Mouse (Mus musculus): ENCODE data around the gene Zfp821. TPM values are rescaled to one million over a fixed set of nuclear protein-coding genes. Genes with fewer than 3 reads are reported as not detected.

The Zfp821 gene
- 28.1 and 31.6 TPM in 2 replicates for polyA plus RNA-seq (2015; fragmentation: Nextera tagmentation; extraction: Ambion mirVana)

GRCm38 (mm10) chr8:109705320-109706075 lies at the start of gene Zfp821:
Zfp821 (plus strand) TSS chr8:109705546.
- H3K4me3 ChIP-seq (replicated peaks) = peak within 1 kb of the TSS; percentile 73
- H3K27ac ChIP-seq = peak within 1 kb of the TSS; percentile 93
- under 1% methylated on average over 79 of the region's 100 CpGs for WGBS
- H3K27me3 ChIP-seq = peaks cover 4% of the 10 kb centered on the region; the same call in 1 of the 2 replicates
- H3K9me3 ChIP-seq (replicated peaks) = no peaks in the 10 kb centered on the region
- ATAC-seq (replicated peaks; ENCODE audit: low FRiP score) = peak; percentile 92
- peak within 1 kb of the TSS; percentile 91 for H3K4me2 ChIP-seq
- H3K9ac ChIP-seq = peak within 1 kb of the TSS; percentile 93
- peaks cover 25% of the 10 kb centered on the region for H3K4me1 ChIP-seq
- peaks cover 30% of the 10 kb centered on the region for H3K36me3 ChIP-seq

GRCm38 (mm10) chr8:109656860-109657259 lies 48.5 kb upstream of the Zfp821 start:
- ATAC-seq (replicated peaks; ENCODE audit: low FRiP score) = no peak
- Histone ChIP-seq H3K4me2 (no peak overlapping the region), H3K4me3 (replicated peaks) (no peak overlapping the region), H3K9ac (no peak overlapping the region), H3K9me3 (replicated peaks) (no peaks in the 10 kb centered on the region), H3K4me1 (no peaks in the 10 kb centered on the region), H3K27me3 (no peaks in the 10 kb centered on the region), H3K27ac (no peak overlapping the region), H3K36me3 (no peaks in the 10 kb centered on the region)
- 84% methylated on average over 3 of the region's 3 CpGs for WGBS

GRCm38 (mm10) chr8:109662328-109662727 lies 43.0 kb upstream of the Zfp821 start:
- Histone ChIP-seq H3K4me3 (replicated peaks) (no peak overlapping the region), H3K36me3 (peaks cover 11% of the 10 kb centered on the region), H3K9me3 (replicated peaks) (no peaks in the 10 kb centered on the region), H3K27me3 (no peaks in the 10 kb centered on the region), H3K27ac (no peak overlapping the region), H3K9ac (no peak overlapping the region), H3K4me2 (no peak overlapping the region), H3K4me1 (no peaks in the 10 kb centered on the region)
- ATAC-seq (replicated peaks; ENCODE audit: low FRiP score) = no peak
- 79% methylated on average over 3 of the region's 3 CpGs for WGBS

DNA sequence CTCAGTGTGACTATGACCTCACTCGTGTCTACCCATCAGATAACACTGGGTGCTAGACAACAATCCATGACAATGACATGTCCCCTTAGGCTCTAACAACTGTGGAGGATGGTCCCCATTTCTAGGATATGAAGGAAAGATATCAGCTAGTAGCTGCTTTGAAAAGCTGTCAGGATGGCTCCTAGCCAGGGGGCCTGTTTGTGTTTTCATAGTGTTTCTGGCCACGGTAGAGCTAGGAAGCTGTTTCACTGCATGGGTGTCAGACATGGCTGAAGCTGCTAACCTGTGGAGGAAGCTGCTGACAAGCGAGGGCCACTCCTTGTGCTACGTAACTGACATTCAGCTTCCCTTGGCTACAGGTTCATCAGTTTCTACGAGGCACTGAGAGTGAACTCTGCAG lies 38.7 kb upstream of the Zfp821 start:
- no peaks in the 10 kb centered on the region for H3K27me3 ChIP-seq
- H3K4me1 ChIP-seq = no peaks in the 10 kb centered on the region
- peaks cover 49% of the 10 kb centered on the region for H3K36me3 ChIP-seq
- H3K9me3 ChIP-seq (replicated peaks) = no peaks in the 10 kb centered on the region
- 85% methylated on average over 5 of the region's 5 CpGs for WGBS
- no peak overlapping the region for H3K4me3 ChIP-seq (replicated peaks)
- ATAC-seq (replicated peaks; ENCODE audit: low FRiP score) = no peak
- H3K4me2 ChIP-seq = no peak overlapping the region
- no peak overlapping the region for H3K27ac ChIP-seq
- no peak overlapping the region for H3K9ac ChIP-seq

DNA sequence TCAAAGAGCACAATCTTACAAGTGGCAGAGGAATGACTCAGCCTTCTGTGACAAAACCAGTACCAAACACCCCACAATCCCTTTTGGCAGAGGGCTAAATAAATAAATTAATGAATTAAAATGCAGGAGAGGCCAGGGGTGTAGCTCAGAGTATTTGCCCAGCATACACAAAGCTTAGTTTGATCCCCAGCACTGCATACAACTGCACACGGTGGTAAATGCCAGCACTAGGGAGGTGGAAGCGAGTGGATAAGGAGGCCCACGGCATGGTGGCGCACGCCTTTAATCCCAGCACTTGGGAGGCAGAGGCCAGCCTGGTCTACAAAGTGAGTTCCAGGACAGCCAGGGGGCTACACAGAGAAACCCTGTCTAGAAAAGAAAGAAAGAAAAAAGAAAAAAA lies 32.7 kb upstream of the Zfp821 start:
- H3K27me3 ChIP-seq = no peaks in the 10 kb centered on the region
- H3K27ac ChIP-seq = no peak overlapping the region
- H3K4me3 ChIP-seq (replicated peaks) = no peak overlapping the region
- no peak for ATAC-seq (replicated peaks; ENCODE audit: low FRiP score)
- H3K9ac ChIP-seq = no peak overlapping the region
- H3K4me1 ChIP-seq = no peaks in the 10 kb centered on the region
- no peak overlapping the region for H3K4me2 ChIP-seq
- H3K9me3 ChIP-seq (replicated peaks) = no peaks in the 10 kb centered on the region
- H3K36me3 ChIP-seq = peaks cover 95% of the 10 kb centered on the region
- WGBS = 98% methylated on average over 5 of the region's 5 CpGs

GRCm38 (mm10) chr8:109673596-109673995 lies 31.8 kb upstream of the Zfp821 start:
- Histone ChIP-seq H3K9me3 (replicated peaks) (no peaks in the 10 kb centered on the region), H3K27me3 (no peaks in the 10 kb centered on the region), H3K36me3 (peaks cover 96% of the 10 kb centered on the region), H3K9ac (no peak overlapping the region), H3K4me1 (no peaks in the 10 kb centered on the region), H3K4me2 (no peak overlapping the region), H3K4me3 (replicated peaks) (no peak overlapping the region), H3K27ac (no peak overlapping the region)
- 88% methylated on average over 2 of the region's 2 CpGs for WGBS
- no peak for ATAC-seq (replicated peaks; ENCODE audit: low FRiP score)

DNA sequence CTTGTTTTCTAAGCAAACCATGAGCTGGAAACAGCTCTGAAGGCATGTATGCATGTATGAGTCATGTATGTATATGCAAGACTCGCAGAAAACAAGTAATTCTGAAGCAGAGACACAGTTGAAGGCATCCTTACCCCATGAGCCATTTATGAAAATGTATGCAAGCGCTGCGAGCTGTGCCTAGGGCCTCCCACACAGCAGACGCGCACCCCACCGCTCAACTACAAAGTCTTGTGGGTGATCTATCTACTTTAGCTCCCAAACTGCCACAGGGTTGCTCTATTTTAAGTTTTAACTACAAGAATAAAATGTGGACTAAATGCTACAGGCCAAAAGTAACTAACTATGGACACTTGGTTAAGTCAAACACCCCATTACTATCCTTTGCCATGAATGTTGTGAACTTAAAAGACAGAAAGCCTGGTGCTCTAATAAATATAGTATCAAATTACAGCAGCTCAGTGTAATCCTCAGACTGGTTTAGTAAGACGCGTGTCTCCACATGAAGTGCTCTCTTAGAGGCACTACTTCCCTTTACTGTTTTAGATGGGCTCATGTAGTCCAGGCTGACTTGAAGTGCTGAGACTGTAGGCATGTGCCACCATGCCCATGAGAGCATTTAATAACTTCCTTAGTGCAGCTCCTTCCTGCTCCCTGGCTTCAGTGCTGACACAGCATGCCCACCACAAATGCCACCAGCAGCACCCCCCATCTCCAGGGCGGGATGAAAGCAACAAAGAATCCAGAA lies 29.3 kb upstream of the Zfp821 start:
- no peak overlapping the region for H3K4me3 ChIP-seq (replicated peaks)
- H3K27ac ChIP-seq = no peak overlapping the region
- no peak overlapping the region for H3K4me2 ChIP-seq
- no peak overlapping the region for H3K9ac ChIP-seq
- H3K27me3 ChIP-seq = no peaks in the 10 kb centered on the region
- H3K36me3 ChIP-seq = peaks cover 96% of the 10 kb centered on the region
- H3K4me1 ChIP-seq = no peaks in the 10 kb centered on the region
- ATAC-seq (replicated peaks; ENCODE audit: low FRiP score) = no peak
- H3K9me3 ChIP-seq (replicated peaks) = no peaks in the 10 kb centered on the region
- WGBS = 88% methylated on average over 9 of the region's 9 CpGs

- no peaks in the 10 kb centered on the region for H3K9me3 ChIP-seq (replicated peaks)
- H3K4me2 ChIP-seq = no peak overlapping the region
- H3K4me1 ChIP-seq = peaks cover 2% of the 10 kb centered on the region
- H3K27me3 ChIP-seq = no peaks in the 10 kb centered on the region
- H3K36me3 ChIP-seq = peaks cover 69% of the 10 kb centered on the region
- WGBS = 76% methylated on average over 3 of the region's 3 CpGs
- H3K9ac ChIP-seq = no peak overlapping the region
- H3K4me3 ChIP-seq (replicated peaks) = no peak overlapping the region
- ATAC-seq (replicated peaks; ENCODE audit: low FRiP score) = no peak
- no peak overlapping the region for H3K27ac ChIP-seq
These were observed 23.8 kb upstream of the Zfp821 start for GRCm38 (mm10) chr8:109681535-109681934.

DNA sequence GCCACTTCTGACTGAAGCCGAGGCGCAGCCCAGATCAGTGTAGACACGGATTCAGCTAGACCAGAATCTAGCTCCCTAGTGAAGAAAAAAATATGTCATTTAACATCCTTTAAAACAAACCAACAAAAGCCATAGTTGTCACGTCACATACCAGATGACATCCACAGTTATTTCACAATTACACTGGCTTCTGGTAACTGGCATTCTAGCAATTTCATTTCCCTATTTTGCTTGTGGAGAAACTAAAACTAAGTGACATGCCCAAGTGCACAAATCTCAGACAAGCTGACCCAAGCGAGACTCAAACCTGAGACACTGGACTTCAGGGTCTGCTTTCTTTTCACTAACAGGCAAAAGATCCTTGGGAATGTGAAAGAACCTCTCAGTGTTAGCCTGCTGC lies 23.2 kb upstream of the Zfp821 start:
- no peak overlapping the region for H3K27ac ChIP-seq

GRCm38 (mm10) chr8:109687248-109687647 lies 18.1 kb upstream of the Zfp821 start:
- Histone ChIP-seq H3K27ac (no peak overlapping the region), H3K9ac (no peak overlapping the region), H3K4me1 (peaks cover 23% of the 10 kb centered on the region), H3K36me3 (peaks cover 19% of the 10 kb centered on the region), H3K4me3 (replicated peaks) (no peak overlapping the region), H3K27me3 (no peaks in the 10 kb centered on the region), H3K4me2 (no peak overlapping the region), H3K9me3 (replicated peaks) (no peaks in the 10 kb centered on the region)
- WGBS = 93% methylated on average over 5 of the region's 5 CpGs
- no peak for ATAC-seq (replicated peaks; ENCODE audit: low FRiP score)

More for the DNA sequence above, 23.2 kb upstream of the Zfp821 start:
- WGBS = 91% methylated on average over 5 of the region's 5 CpGs
- H3K36me3 ChIP-seq = peaks cover 63% of the 10 kb centered on the region
- no peaks in the 10 kb centered on the region for H3K9me3 ChIP-seq (replicated peaks)
- H3K9ac ChIP-seq = no peak overlapping the region
- H3K27me3 ChIP-seq = no peaks in the 10 kb centered on the region
- H3K4me3 ChIP-seq (replicated peaks) = no peak overlapping the region
- peaks cover 2% of the 10 kb centered on the region for H3K4me1 ChIP-seq
- ATAC-seq (replicated peaks; ENCODE audit: low FRiP score) = no peak
- H3K4me2 ChIP-seq = no peak overlapping the region

GRCm38 (mm10) chr8:109691769-109692168 lies 13.6 kb upstream of the Zfp821 start:
- ATAC-seq (replicated peaks; ENCODE audit: low FRiP score) = no peak
- peak overlapping the region; percentile 80 for H3K4me2 ChIP-seq
- peak overlapping the region; percentile 98 for H3K4me3 ChIP-seq (replicated peaks)
- H3K27me3 ChIP-seq = no peaks in the 10 kb centered on the region
- H3K4me1 ChIP-seq = peaks cover 24% of the 10 kb centered on the region
- H3K27ac ChIP-seq = no peak overlapping the region
- H3K9me3 ChIP-seq (replicated peaks) = no peaks in the 10 kb centered on the region
- 62% methylated on average over 5 of the region's 5 CpGs for whole genome bisulfite sequencing
- H3K36me3 ChIP-seq = peaks cover 5% of the 10 kb centered on the region; the same call in 1 of the 2 replicates
- H3K9ac ChIP-seq = peak overlapping the region; percentile 83

DNA sequence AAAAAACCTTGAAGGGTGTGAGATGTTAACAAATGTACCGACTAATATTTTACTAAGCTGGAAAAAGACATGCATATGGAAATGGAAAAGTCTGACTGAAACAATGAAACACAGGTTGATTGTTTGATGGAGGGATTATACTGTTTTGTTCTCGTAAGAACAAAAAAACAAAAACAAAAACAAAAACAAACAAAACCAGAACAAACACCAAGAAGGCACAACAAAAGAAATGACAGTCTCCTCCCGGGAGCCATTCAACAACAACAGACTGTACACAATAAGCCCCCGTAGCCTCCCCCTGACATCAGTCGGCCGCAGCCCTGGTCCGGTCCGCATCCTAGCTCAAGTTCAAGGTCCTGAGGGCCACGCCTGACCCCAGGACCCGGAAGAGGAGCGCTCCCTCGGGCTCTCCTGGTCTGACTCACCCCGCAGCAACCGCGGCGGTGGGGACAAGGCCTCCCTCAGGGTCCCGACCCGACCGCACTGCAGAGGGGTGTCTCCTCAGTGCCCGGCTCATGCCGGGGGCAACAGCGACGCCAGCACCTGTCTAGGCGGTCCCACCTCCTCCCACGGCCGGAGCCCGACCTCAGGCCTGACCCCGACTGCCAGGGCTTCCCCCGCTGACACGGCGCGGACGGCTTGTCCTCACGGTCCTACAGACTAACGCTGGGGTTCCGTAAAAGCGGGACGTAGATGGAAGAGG lies 12.8 kb upstream of the Zfp821 start:
- Histone ChIP-seq H3K4me1 (peaks cover 24% of the 10 kb centered on the region), H3K27me3 (no peaks in the 10 kb centered on the region), H3K36me3 (peaks cover 5% of the 10 kb centered on the region; the same call in 1 of the 2 replicates), H3K9me3 (replicated peaks) (no peaks in the 10 kb centered on the region), H3K4me3 (replicated peaks) (peak overlapping the region; percentile 98), H3K4me2 (peak overlapping the region; percentile 80), H3K27ac (peak overlapping the region; percentile 86), H3K9ac (peak overlapping the region; percentile 83)
- under 1% methylated on average over 38 of the region's 38 CpGs for WGBS
- ATAC-seq (replicated peaks; ENCODE audit: low FRiP score) = peak; percentile 82
